Mouse (Mus musculus): ENCODE measurements around the gene 4833423E24Rik. TPM values are rescaled to one million over a fixed set of nuclear protein-coding genes. Genes with fewer than 3 reads are reported as not detected.

The 4833423E24Rik gene
- total RNA-seq (2014; fragmentation: Nextera tagmentation) = not detected in 2 replicates
- 0.11 TPM in 1 of 2 replicates, not detected in the other for total RNA-seq (2017)
- not detected in 2 replicates for polyA plus RNA-seq (2012)

- Histone ChIP-seq H3K27me3 (ENCODE audit: insufficient read depth, low read length) (no peaks in the 10 kb centered on the region), H3K4me3 (ENCODE audit: low read depth, low read length) (no peak within 1 kb of the TSS), H3K9me3 (replicated peaks) (no peaks in the 10 kb centered on the region), H3K4me1 (ENCODE audit: insufficient read depth, low read depth, low read length) (no peaks in the 10 kb centered on the region), H3K36me3 (replicated peaks) (no peaks in the 10 kb centered on the region)
- no peak for ATAC-seq (ENCODE audit: extremely low read depth, insufficient number of reproducible peaks, low FRiP score, poor library complexity, severe bottlenecking)
- DNase-seq (ENCODE audit: low spot score) = no peak
- no peak for TF ChIP-seq POLR2AphosphoS5 (IDR thresholded peaks at IDR 0.05; ENCODE audit: insufficient replicate concordance, low read depth, low read length)
- no peak for TF ChIP-seq GATA1 (IDR thresholded peaks at IDR 0.05; ENCODE audit: borderline replicate concordance, low read length)
- no peak for TF ChIP-seq CTCF (IDR thresholded peaks at IDR 0.05; ENCODE audit: low read depth, low read length)
- TF ChIP-seq GATA2 (IDR thresholded peaks at IDR 0.05; ENCODE audit: borderline replicate concordance, low read depth, low read length) = no peak
Observed at GRCm38 (mm10) chr2:85518879-85519278, at the start of gene 4833423E24Rik. Gene 4833423E24Rik, minus strand, starts transcription at chr2:85519024.

DNA sequence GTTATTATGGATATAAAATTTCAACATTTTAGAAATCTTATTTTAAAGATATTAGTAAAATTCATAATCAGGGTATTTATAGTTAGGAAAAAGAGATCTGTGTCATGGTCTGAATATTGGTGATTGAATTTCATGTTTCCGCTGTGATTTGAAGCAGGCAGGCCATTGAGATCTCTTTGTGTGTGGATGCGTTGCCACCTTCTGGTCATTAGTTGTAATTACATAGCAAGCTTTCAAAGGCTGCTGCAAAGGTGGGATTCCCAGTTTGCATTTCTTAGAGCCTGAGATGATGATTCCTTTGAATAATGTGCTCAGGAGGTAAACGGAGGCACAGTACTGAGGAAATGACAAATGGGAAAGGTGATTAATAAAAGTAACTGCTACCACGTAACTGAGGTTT, 42.4 kb upstream of the 4833423E24Rik start:
- ATAC-seq (ENCODE audit: extremely low read depth, insufficient number of reproducible peaks, low FRiP score, poor library complexity, severe bottlenecking) (no peak), DNase-seq (ENCODE audit: low spot score) (peak; percentile 1)
- Histone ChIP-seq H3K9me3 (replicated peaks) (no peaks in the 10 kb centered on the region), H3K4me3 (ENCODE audit: low read depth, low read length) (no peak overlapping the region), H3K4me1 (ENCODE audit: insufficient read depth, low read depth, low read length) (no peaks in the 10 kb centered on the region), H3K27me3 (ENCODE audit: insufficient read depth, low read length) (no peaks in the 10 kb centered on the region), H3K36me3 (replicated peaks) (no peaks in the 10 kb centered on the region)
- TF ChIP-seq TAL1 (conservative IDR thresholded peaks at IDR 0.05; ENCODE audit: low read depth, low read length) (no peak), CTCF (IDR thresholded peaks at IDR 0.05; ENCODE audit: low read depth, low read length) (peak; percentile 33; the same call in 1 of the 2 replicates)

DNA sequence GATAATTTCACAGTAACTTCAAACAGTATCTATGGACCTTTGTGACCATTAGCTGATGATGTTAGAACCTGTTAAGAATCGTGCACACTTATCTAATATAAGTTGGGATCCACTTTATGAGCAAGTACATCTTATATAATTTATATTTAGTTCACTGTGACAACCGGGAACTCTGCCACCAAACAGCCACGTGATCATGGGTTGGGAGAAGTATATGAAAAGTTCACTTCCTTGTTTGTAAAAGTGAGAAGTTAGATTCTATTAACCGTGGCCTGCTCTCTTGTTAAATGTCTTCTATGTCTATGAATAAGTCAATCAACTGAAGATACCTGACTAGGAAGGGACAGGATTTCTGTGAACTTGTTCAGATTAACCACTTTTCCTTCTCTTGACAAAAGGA, 41.4 kb upstream of the 4833423E24Rik start:
- H3K36me3 ChIP-seq (replicated peaks) = no peaks in the 10 kb centered on the region
- H3K27me3 ChIP-seq (ENCODE audit: insufficient read depth, low read length) = no peaks in the 10 kb centered on the region
- H3K4me1 ChIP-seq (ENCODE audit: insufficient read depth, low read depth, low read length) = no peaks in the 10 kb centered on the region
- no peak for DNase-seq (ENCODE audit: low spot score)
- no peaks in the 10 kb centered on the region for H3K9me3 ChIP-seq (replicated peaks)
- H3K4me3 ChIP-seq (ENCODE audit: low read depth, low read length) = no peak overlapping the region
- ATAC-seq (ENCODE audit: extremely low read depth, insufficient number of reproducible peaks, low FRiP score, poor library complexity, severe bottlenecking) = no peak
- TF ChIP-seq GATA2 (IDR thresholded peaks at IDR 0.05; ENCODE audit: borderline replicate concordance, low read depth, low read length) (no peak), CTCF (IDR thresholded peaks at IDR 0.05; ENCODE audit: low read depth, low read length) (no peak), POLR2AphosphoS5 (IDR thresholded peaks at IDR 0.05; ENCODE audit: insufficient replicate concordance, low read depth, low read length) (no peak), TAL1 (conservative IDR thresholded peaks at IDR 0.05; ENCODE audit: low read depth, low read length) (no peak), GATA1 (IDR thresholded peaks at IDR 0.05; ENCODE audit: borderline replicate concordance, low read length) (no peak)

GRCm38 (mm10) chr2:85554806-85555205, 36.0 kb upstream of the 4833423E24Rik start:
- H3K9me3 ChIP-seq (replicated peaks) = no peaks in the 10 kb centered on the region
- H3K36me3 ChIP-seq (replicated peaks) = no peaks in the 10 kb centered on the region
- no peak for ATAC-seq (ENCODE audit: extremely low read depth, insufficient number of reproducible peaks, low FRiP score, poor library complexity, severe bottlenecking)

DNA sequence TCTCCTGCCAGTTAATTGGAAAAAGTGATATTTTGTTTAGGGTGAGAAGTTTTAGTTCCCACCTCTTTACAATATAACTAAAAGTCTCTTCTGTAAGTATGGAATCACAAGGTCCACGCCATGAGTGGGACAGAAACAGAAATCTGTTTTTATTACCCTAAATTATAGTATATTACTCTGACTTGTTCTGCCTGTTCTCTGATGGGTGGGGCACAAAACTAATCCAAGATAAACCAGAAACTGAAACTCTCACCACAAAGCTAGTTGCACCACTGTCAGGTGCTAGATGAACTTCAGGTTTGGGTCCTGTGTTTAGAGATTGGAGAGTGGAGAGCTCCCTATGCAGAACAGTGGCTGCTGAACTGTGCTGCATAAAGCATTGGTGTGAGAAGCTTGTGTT, 15.1 kb upstream of the 4833423E24Rik start:
- Histone ChIP-seq H3K4me3 (ENCODE audit: low read depth, low read length) (no peak overlapping the region), H3K9me3 (replicated peaks) (no peaks in the 10 kb centered on the region), H3K27me3 (ENCODE audit: insufficient read depth, low read length) (no peaks in the 10 kb centered on the region), H3K36me3 (replicated peaks) (no peaks in the 10 kb centered on the region), H3K4me1 (ENCODE audit: insufficient read depth, low read depth, low read length) (no peaks in the 10 kb centered on the region)
- no peak for ATAC-seq (ENCODE audit: extremely low read depth, insufficient number of reproducible peaks, low FRiP score, poor library complexity, severe bottlenecking)
- TF ChIP-seq GATA2 (IDR thresholded peaks at IDR 0.05; ENCODE audit: borderline replicate concordance, low read depth, low read length) (no peak), TAL1 (conservative IDR thresholded peaks at IDR 0.05; ENCODE audit: low read depth, low read length) (no peak), GATA1 (IDR thresholded peaks at IDR 0.05; ENCODE audit: borderline replicate concordance, low read length) (no peak), CTCF (IDR thresholded peaks at IDR 0.05; ENCODE audit: low read depth, low read length) (no peak), POLR2AphosphoS5 (IDR thresholded peaks at IDR 0.05; ENCODE audit: insufficient replicate concordance, low read depth, low read length) (no peak)
- DNase-seq (ENCODE audit: low spot score) = no peak

More at GRCm38 (mm10) chr2:85554806-85555205, 36.0 kb upstream of the 4833423E24Rik start:
- TF ChIP-seq TAL1 (conservative IDR thresholded peaks at IDR 0.05; ENCODE audit: low read depth, low read length) (no peak), GATA1 (IDR thresholded peaks at IDR 0.05; ENCODE audit: borderline replicate concordance, low read length) (no peak), POLR2AphosphoS5 (IDR thresholded peaks at IDR 0.05; ENCODE audit: insufficient replicate concordance, low read depth, low read length) (no peak), GATA2 (IDR thresholded peaks at IDR 0.05; ENCODE audit: borderline replicate concordance, low read depth, low read length) (no peak), CTCF (IDR thresholded peaks at IDR 0.05; ENCODE audit: low read depth, low read length) (no peak)
- Histone ChIP-seq H3K27me3 (ENCODE audit: insufficient read depth, low read length) (no peaks in the 10 kb centered on the region), H3K4me1 (ENCODE audit: insufficient read depth, low read depth, low read length) (no peaks in the 10 kb centered on the region), H3K4me3 (ENCODE audit: low read depth, low read length) (no peak overlapping the region)
- no peak for DNase-seq (ENCODE audit: low spot score)

DNA sequence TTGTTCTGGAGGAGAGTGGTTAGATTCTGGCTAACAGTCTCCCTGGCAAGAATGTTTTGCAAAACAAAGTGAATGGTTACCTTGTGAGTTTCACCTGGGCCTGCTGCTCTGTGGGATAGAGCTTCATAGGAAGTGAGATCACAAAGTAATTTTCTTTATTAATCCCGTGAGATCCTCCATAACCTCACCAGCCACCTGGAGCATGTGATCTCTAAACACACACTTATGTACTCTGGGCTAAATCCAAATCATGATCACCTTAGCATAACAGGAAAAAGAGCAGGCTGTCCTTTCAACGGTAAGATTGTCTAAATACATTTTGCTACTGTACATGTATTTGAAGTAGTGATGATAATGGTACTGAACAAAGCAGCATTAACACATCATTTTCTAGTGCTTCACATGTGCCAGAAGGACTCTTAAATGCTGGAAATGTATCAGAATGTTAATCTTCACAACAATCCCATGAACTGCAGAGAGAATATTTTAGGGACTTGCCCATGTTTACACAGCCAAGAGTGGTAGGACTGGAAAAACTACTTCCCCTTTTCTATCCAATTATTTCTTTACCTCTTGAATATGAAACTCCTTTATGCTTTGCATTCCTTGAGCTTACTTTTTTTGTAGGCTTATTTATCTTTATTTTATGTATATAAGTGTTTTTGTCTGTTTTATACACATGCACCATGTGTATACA, 13.4 kb upstream of the 4833423E24Rik start:
- no peaks in the 10 kb centered on the region for H3K36me3 ChIP-seq (replicated peaks)
- DNase-seq (ENCODE audit: low spot score) (no peak), ATAC-seq (ENCODE audit: extremely low read depth, insufficient number of reproducible peaks, low FRiP score, poor library complexity, severe bottlenecking) (no peak)
- H3K4me1 ChIP-seq (ENCODE audit: insufficient read depth, low read depth, low read length) = no peaks in the 10 kb centered on the region
- no peak for TF ChIP-seq TAL1 (conservative IDR thresholded peaks at IDR 0.05; ENCODE audit: low read depth, low read length)
- no peak for TF ChIP-seq GATA1 (IDR thresholded peaks at IDR 0.05; ENCODE audit: borderline replicate concordance, low read length)
- no peak for TF ChIP-seq POLR2AphosphoS5 (IDR thresholded peaks at IDR 0.05; ENCODE audit: insufficient replicate concordance, low read depth, low read length)
- TF ChIP-seq CTCF (IDR thresholded peaks at IDR 0.05; ENCODE audit: low read depth, low read length) = no peak
- no peak for TF ChIP-seq GATA2 (IDR thresholded peaks at IDR 0.05; ENCODE audit: borderline replicate concordance, low read depth, low read length)
- H3K27me3 ChIP-seq (ENCODE audit: insufficient read depth, low read length) = no peaks in the 10 kb centered on the region
- H3K9me3 ChIP-seq (replicated peaks) = no peaks in the 10 kb centered on the region
- no peak overlapping the region for H3K4me3 ChIP-seq (ENCODE audit: low read depth, low read length)
